Mouse (Mus musculus): ENCODE measurements around the gene Olfr738. TPM values are rescaled to one million over a fixed set of nuclear protein-coding genes. Genes with fewer than 3 reads are reported as not detected.

Gene Olfr738
- total RNA-seq (2012; rRNA removed) (not detected in 2 replicates), total RNA-seq (2014; rRNA removed) (not detected in 2 replicates), polyA plus RNA-seq (2012; ENCODE audit: insufficient read length, low read depth) (not detected in 2 replicates)

- Histone ChIP-seq H3K4me3 (replicated peaks in 1 of 3; ENCODE audit: low read depth in 2 of 3, low read length in 2 of 3, poor library complexity in 1 of 3) (no peak within 1 kb of the TSS), H3K4me2 (ENCODE audit: insufficient read depth, low read depth, poor library complexity, severe bottlenecking) (no peak within 1 kb of the TSS), H3K27ac (ENCODE audit: insufficient read depth, low read depth) (no peak within 1 kb of the TSS), H3K9me3 (replicated peaks; ENCODE audit: low read length) (no peaks in the 10 kb centered on the region), H3K9ac (ENCODE audit: insufficient read depth, low read depth) (no peak within 1 kb of the TSS), H3K79me2 (replicated peaks; ENCODE audit: control insufficient read depth, extremely low read depth, insufficient read depth, poor library complexity, severe bottlenecking) (no peaks in the 10 kb centered on the region), H3K27me3 (replicated peaks) (peaks cover 1% of the 10 kb centered on the region), H3K36me3 (replicated peaks in 1 of 2; ENCODE audit: control insufficient read depth in 1 of 2, insufficient read depth in 1 of 2, low read length in 1 of 2) (no peaks in the 10 kb centered on the region), H3K4me1 (ENCODE audit: control insufficient read depth in 1 of 2, insufficient read depth in 2 of 2) (no peaks in the 10 kb centered on the region)
- TF ChIP-seq E2F4 (IDR thresholded peaks at IDR 0.05; ENCODE audit: insufficient replicate concordance, low read depth, low read length) (no peak), MAZ (IDR thresholded peaks at IDR 0.05; ENCODE audit: low read depth, low read length) (no peak), RAD21 (IDR thresholded peaks at IDR 0.05; ENCODE audit: low read depth, low read length) (no peak), HCFC1 (IDR thresholded peaks at IDR 0.05; ENCODE audit: low read depth, low read length) (no peak), BHLHE40 (IDR thresholded peaks at IDR 0.05; ENCODE audit: low read depth, low read length) (no peak), POLR2A (IDR thresholded peaks at IDR 0.05; ENCODE audit: low read depth, low read length) (no peak)
- DNase-seq (ENCODE audit: extremely low read depth) = no peak
- dilution Hi-C loops (cut with MboI; ENCODE audit: extremely low pct_ligation_motif_present, extremely low pct_unique_long_range_greater_than_20kb, low sequenced_read_pairs) (no loop called here), in situ Hi-C loops (cut with MboI; ENCODE audit: low pct_ligation_motif_present, low pct_unique_long_range_greater_than_20kb, low sequenced_read_pairs) (no loop called here)
Observed at GRCm38 (mm10) chr14:50407268-50407667, at the start of gene Olfr738. TSS of gene Olfr738 (plus strand) at chr14:50407568.

GRCm38 (mm10) chr14:50357593-50357992 lies 49.8 kb upstream of the Olfr738 start, which contains the start of gene Tlr11:
TSS of gene Tlr11 (plus strand) at chr14:50357914.
- dilution Hi-C loops (cut with MboI; ENCODE audit: extremely low pct_ligation_motif_present, extremely low pct_unique_long_range_greater_than_20kb, low sequenced_read_pairs) = no loop called here

GRCm38 (mm10) chr14:50360480-50360879 lies 46.9 kb upstream of the Olfr738 start:
- DNase-seq (ENCODE audit: extremely low read depth) = no peak
- dilution Hi-C loops (cut with MboI; ENCODE audit: extremely low pct_ligation_motif_present, extremely low pct_unique_long_range_greater_than_20kb, low sequenced_read_pairs) (no loop called here), in situ Hi-C loops (cut with MboI; ENCODE audit: low pct_ligation_motif_present, low pct_unique_long_range_greater_than_20kb, low sequenced_read_pairs) (loop anchor here (25.0 kb wide), 1 partner anchor 402 kb away; no protein-coding TSS in a partner anchor)
- Histone ChIP-seq H3K27ac (ENCODE audit: insufficient read depth, low read depth) (no peak overlapping the region), H3K9me3 (replicated peaks; ENCODE audit: low read length) (no peaks in the 10 kb centered on the region), H3K9ac (ENCODE audit: insufficient read depth, low read depth) (no peak overlapping the region), H3K4me3 (replicated peaks in 1 of 3; ENCODE audit: low read depth in 2 of 3, low read length in 2 of 3, poor library complexity in 1 of 3) (no peak overlapping the region), H3K27me3 (replicated peaks) (no peaks in the 10 kb centered on the region), H3K79me2 (replicated peaks; ENCODE audit: control insufficient read depth, extremely low read depth, insufficient read depth, poor library complexity, severe bottlenecking) (no peaks in the 10 kb centered on the region), H3K36me3 (replicated peaks in 1 of 2; ENCODE audit: control insufficient read depth in 1 of 2, insufficient read depth in 1 of 2, low read length in 1 of 2) (no peaks in the 10 kb centered on the region), H3K4me2 (ENCODE audit: insufficient read depth, low read depth, poor library complexity, severe bottlenecking) (no peak overlapping the region), H3K4me1 (ENCODE audit: control insufficient read depth in 1 of 2, insufficient read depth in 2 of 2) (peaks cover 0 to 10% of the 10 kb centered on the region in 2 experiments; a peak in 2 of 4 replicates)
- TF ChIP-seq SMC3 (IDR thresholded peaks at IDR 0.05; ENCODE audit: low read depth, low read length) (no peak), ZNF384 (IDR thresholded peaks at IDR 0.05; ENCODE audit: low read depth, low read length) (no peak)

More at GRCm38 (mm10) chr14:50357593-50357992, 49.8 kb upstream of the Olfr738 start, which contains the start of gene Tlr11:
- Histone ChIP-seq H3K4me2 (ENCODE audit: insufficient read depth, low read depth, poor library complexity, severe bottlenecking) (no peak within 1 kb of the TSS; the same call in 1 of the 2 replicates), H3K4me1 (ENCODE audit: control insufficient read depth in 1 of 2, insufficient read depth in 2 of 2) (peaks cover 0 to 10% of the 10 kb centered on the region in 2 experiments; a peak in 2 of 4 replicates), H3K36me3 (replicated peaks in 1 of 2; ENCODE audit: control insufficient read depth in 1 of 2, insufficient read depth in 1 of 2, low read length in 1 of 2) (no peaks in the 10 kb centered on the region), H3K27me3 (replicated peaks) (no peaks in the 10 kb centered on the region), H3K79me2 (replicated peaks; ENCODE audit: control insufficient read depth, extremely low read depth, insufficient read depth, poor library complexity, severe bottlenecking) (no peaks in the 10 kb centered on the region), H3K9me3 (replicated peaks; ENCODE audit: low read length) (no peaks in the 10 kb centered on the region), H3K27ac (ENCODE audit: insufficient read depth, low read depth) (no peak within 1 kb of the TSS), H3K4me3 (replicated peaks in 1 of 3; ENCODE audit: low read depth in 2 of 3, low read length in 2 of 3, poor library complexity in 1 of 3) (no peak within 1 kb of the TSS), H3K9ac (ENCODE audit: insufficient read depth, low read depth) (no peak within 1 kb of the TSS)
- in situ Hi-C loops (cut with MboI; ENCODE audit: low pct_ligation_motif_present, low pct_unique_long_range_greater_than_20kb, low sequenced_read_pairs) = loop anchor here (25.0 kb wide), 1 partner anchor 405 kb away; no protein-coding TSS in a partner anchor
- peak; percentile 23; the same call in 1 of the 2 replicates for TF ChIP-seq IRF4 (IDR thresholded peaks at IDR 0.05; ENCODE audit: low read depth, low read length)
- TF ChIP-seq EP300 (IDR thresholded peaks at IDR 0.05; ENCODE audit: low read length) = peak; percentile 41; the same call in 1 of the 2 replicates
- no peak for TF ChIP-seq MAFK (IDR thresholded peaks at IDR 0.05; ENCODE audit: insufficient replicate concordance, low read length)
- no peak for DNase-seq (ENCODE audit: extremely low read depth)
